Mouse (Mus musculus): ENCODE data around the gene A930017K11Rik. TPM values are rescaled to one million over a fixed set of nuclear protein-coding genes. Genes with fewer than 3 reads are reported as not detected.
A peak's percentile ranks its signal among the peaks of the same experiment; 100 is the strongest.

Gene A930017K11Rik
- polyA plus RNA-seq, 1 experiment from 2014 or later = not detected

DNA sequence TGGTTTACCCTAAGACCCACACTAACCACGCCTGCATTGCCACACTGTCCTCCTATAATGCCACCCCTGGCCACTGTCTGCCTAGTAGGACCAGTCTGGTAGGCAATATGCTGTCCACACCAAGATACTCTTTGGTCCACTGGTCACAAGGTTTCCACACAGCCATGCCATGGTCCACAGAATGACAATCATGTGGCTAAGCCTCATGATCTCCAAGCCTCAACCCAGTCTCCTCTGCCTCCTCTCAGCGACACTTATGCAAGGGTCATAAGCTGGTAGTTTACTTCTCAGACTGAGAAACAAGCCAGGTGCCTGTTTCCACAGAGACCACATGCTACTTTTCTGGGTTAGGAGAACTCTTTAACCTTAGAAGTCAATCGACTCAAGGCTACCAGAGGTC, 30.5 kb upstream of the A930017K11Rik start:
- no peak overlapping the region for H3K4me3 ChIP-seq (ENCODE audit: low read depth, low read length)
- no peaks in the 10 kb centered on the region for H3K36me3 ChIP-seq (ENCODE audit: control insufficient read depth, insufficient read depth, low read length)
- no peak overlapping the region for H3K9ac ChIP-seq (ENCODE audit: low read depth, low read length)
- H3K4me1 ChIP-seq (ENCODE audit: control insufficient read depth, insufficient read depth, low read length) = peaks cover 16% of the 10 kb centered on the region
- ATAC-seq (ENCODE audit: low read depth) (no peak), DNase-seq (ENCODE audit: low spot score) (no peak)
- H3K27ac ChIP-seq (replicated peaks; ENCODE audit: low read depth, low read length) = no peak overlapping the region
- WGBS = 92% methylated on average over 3 of the region's 3 CpGs
- no peak overlapping the region for H3K4me2 ChIP-seq (ENCODE audit: low read depth, low read length)
- H3K9me3 ChIP-seq (ENCODE audit: control insufficient read depth, low read length) = no peaks in the 10 kb centered on the region
- H3K27me3 ChIP-seq (replicated peaks; ENCODE audit: control insufficient read depth, insufficient read depth, low read length) = no peaks in the 10 kb centered on the region

DNA sequence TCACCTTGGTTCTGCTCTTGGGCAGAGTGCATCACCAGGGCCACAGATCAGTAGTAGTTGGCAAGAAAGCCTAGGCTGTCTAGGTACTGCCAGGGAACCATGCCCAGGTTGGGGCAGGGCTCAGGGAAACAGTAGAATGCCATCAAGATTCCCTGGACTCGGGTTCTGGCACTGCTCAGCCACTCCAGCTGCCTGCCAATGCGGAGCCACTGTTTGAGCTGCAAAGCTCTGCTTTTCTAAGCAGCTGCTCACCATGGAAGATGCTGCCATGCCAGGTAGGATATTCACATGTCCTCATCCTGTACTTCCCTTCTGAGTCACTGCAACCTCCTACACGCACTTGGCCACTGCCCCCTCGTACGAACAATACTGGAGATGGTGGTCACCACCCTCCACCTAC, 28.5 kb upstream of the A930017K11Rik start:
- Histone ChIP-seq H3K9me3 (ENCODE audit: control insufficient read depth, low read length) (no peaks in the 10 kb centered on the region), H3K4me3 (ENCODE audit: low read depth, low read length) (no peak overlapping the region), H3K27me3 (replicated peaks; ENCODE audit: control insufficient read depth, insufficient read depth, low read length) (no peaks in the 10 kb centered on the region), H3K27ac (replicated peaks; ENCODE audit: low read depth, low read length) (no peak overlapping the region), H3K4me2 (ENCODE audit: low read depth, low read length) (no peak overlapping the region), H3K4me1 (ENCODE audit: control insufficient read depth, insufficient read depth, low read length) (peaks cover 16% of the 10 kb centered on the region), H3K36me3 (ENCODE audit: control insufficient read depth, insufficient read depth, low read length) (no peaks in the 10 kb centered on the region), H3K9ac (ENCODE audit: low read depth, low read length) (no peak overlapping the region)
- DNase-seq (ENCODE audit: low spot score) (no peak), ATAC-seq (ENCODE audit: low read depth) (no peak)
- 84% methylated on average over 5 of the region's 5 CpGs for WGBS

GRCm38 (mm10) chr17:25979829-25980738, 27.7 kb upstream of the A930017K11Rik start:
- ATAC-seq (ENCODE audit: low read depth) (peak; percentile 69; the same call in 1 of the 2 replicates), DNase-seq (ENCODE audit: low spot score) (peak; percentile 67)
- Histone ChIP-seq H3K27me3 (replicated peaks; ENCODE audit: control insufficient read depth, insufficient read depth, low read length) (no peaks in the 10 kb centered on the region), H3K4me1 (ENCODE audit: control insufficient read depth, insufficient read depth, low read length) (peaks cover 16% of the 10 kb centered on the region), H3K9me3 (ENCODE audit: control insufficient read depth, low read length) (no peaks in the 10 kb centered on the region), H3K27ac (replicated peaks; ENCODE audit: low read depth, low read length) (no peak overlapping the region), H3K36me3 (ENCODE audit: control insufficient read depth, insufficient read depth, low read length) (no peaks in the 10 kb centered on the region), H3K4me2 (ENCODE audit: low read depth, low read length) (no peak overlapping the region; the same call in 1 of the 2 replicates), H3K9ac (ENCODE audit: low read depth, low read length) (no peak overlapping the region), H3K4me3 (ENCODE audit: low read depth, low read length) (no peak overlapping the region)
- 91% methylated on average over 5 of the region's 5 CpGs for WGBS

DNA sequence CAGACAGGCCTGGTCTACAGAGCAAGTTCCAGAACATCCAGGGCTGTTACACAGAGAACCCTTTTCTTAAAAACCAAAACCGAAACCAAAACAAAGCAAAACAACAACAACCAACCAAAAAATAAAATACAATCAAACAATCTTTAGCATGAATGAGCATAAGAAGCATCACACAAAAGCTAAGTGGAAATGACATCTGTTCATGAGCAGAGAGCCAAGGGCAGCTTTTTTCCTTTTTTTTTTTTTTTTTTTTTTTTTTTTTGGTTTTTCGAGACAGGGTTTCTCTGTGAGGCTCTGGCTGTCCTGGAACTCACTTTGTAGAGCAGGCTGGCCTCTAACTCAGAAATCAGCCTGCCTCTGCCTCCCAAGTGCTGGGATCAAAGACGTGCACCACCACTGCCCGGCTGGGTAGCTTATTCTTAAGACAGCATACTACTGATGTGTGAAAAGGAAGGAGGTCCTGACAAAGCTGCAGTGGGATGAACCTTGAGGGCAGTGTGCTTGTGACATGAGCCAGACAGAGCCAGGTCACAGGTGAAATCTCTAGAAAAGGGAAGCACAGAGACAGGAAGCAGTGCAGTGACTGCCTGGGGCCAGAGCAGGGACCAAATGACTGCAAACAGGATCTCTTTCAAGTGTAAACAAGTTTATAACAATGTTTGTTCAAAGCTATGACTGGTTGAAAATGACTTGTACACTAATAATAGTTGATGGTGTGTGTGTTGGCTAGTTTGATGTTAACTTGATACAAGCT, 18.8 kb upstream of the A930017K11Rik start:
- no peaks in the 10 kb centered on the region for H3K9me3 ChIP-seq (ENCODE audit: control insufficient read depth, low read length)
- H3K36me3 ChIP-seq (ENCODE audit: control insufficient read depth, insufficient read depth, low read length) = no peaks in the 10 kb centered on the region
- H3K27me3 ChIP-seq (replicated peaks; ENCODE audit: control insufficient read depth, insufficient read depth, low read length) = no peaks in the 10 kb centered on the region
- no peaks in the 10 kb centered on the region for H3K4me1 ChIP-seq (ENCODE audit: control insufficient read depth, insufficient read depth, low read length)
- DNase-seq (ENCODE audit: low spot score) (no peak), ATAC-seq (ENCODE audit: low read depth) (no peak)
- H3K27ac ChIP-seq (replicated peaks; ENCODE audit: low read depth, low read length) = no peak overlapping the region
- no peak overlapping the region for H3K9ac ChIP-seq (ENCODE audit: low read depth, low read length)
- no peak overlapping the region for H3K4me3 ChIP-seq (ENCODE audit: low read depth, low read length)
- 87% methylated on average over 4 of the region's 4 CpGs for WGBS
- no peak overlapping the region for H3K4me2 ChIP-seq (ENCODE audit: low read depth, low read length)

DNA sequence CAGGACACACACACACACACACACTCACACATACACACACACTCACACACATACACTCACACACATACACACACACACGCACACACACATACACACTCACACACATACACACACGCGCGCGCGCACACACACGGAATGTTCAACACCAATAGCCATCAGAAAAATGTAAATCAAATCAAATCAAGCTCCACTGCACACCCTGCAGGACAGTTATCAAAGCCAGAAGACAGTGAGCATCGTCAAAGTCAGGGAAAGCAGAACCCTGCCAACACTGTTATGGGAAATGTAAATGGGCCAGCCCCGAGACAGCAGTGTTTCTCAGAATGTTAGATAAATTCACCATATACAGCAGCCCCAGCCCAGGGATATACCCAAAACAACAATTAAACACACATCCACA, 18.1 kb upstream of the A930017K11Rik start:
- Histone ChIP-seq H3K4me2 (ENCODE audit: low read depth, low read length) (no peak overlapping the region), H3K9ac (ENCODE audit: low read depth, low read length) (no peak overlapping the region), H3K36me3 (ENCODE audit: control insufficient read depth, insufficient read depth, low read length) (no peaks in the 10 kb centered on the region), H3K27ac (replicated peaks; ENCODE audit: low read depth, low read length) (no peak overlapping the region), H3K27me3 (replicated peaks; ENCODE audit: control insufficient read depth, insufficient read depth, low read length) (no peaks in the 10 kb centered on the region), H3K4me3 (ENCODE audit: low read depth, low read length) (no peak overlapping the region), H3K9me3 (ENCODE audit: control insufficient read depth, low read length) (no peaks in the 10 kb centered on the region), H3K4me1 (ENCODE audit: control insufficient read depth, insufficient read depth, low read length) (no peaks in the 10 kb centered on the region)
- DNase-seq (ENCODE audit: low spot score) = no peak
- 92% methylated on average over 9 of the region's 9 CpGs for WGBS
- ATAC-seq (ENCODE audit: low read depth) = no peak

GRCm38 (mm10) chr17:25968176-25968575, 15.8 kb upstream of the A930017K11Rik start:
- Histone ChIP-seq H3K36me3 (ENCODE audit: control insufficient read depth, insufficient read depth, low read length) (peaks cover 15% of the 10 kb centered on the region), H3K27ac (replicated peaks; ENCODE audit: low read depth, low read length) (no peak overlapping the region), H3K4me3 (ENCODE audit: low read depth, low read length) (no peak overlapping the region), H3K27me3 (replicated peaks; ENCODE audit: control insufficient read depth, insufficient read depth, low read length) (no peaks in the 10 kb centered on the region), H3K4me1 (ENCODE audit: control insufficient read depth, insufficient read depth, low read length) (no peaks in the 10 kb centered on the region), H3K4me2 (ENCODE audit: low read depth, low read length) (no peak overlapping the region), H3K9me3 (ENCODE audit: control insufficient read depth, low read length) (no peaks in the 10 kb centered on the region), H3K9ac (ENCODE audit: low read depth, low read length) (no peak overlapping the region)
- WGBS = 63% methylated on average over 1 of the region's 1 CpGs
- no peak for ATAC-seq (ENCODE audit: low read depth)
- no peak for DNase-seq (ENCODE audit: low spot score)

DNA sequence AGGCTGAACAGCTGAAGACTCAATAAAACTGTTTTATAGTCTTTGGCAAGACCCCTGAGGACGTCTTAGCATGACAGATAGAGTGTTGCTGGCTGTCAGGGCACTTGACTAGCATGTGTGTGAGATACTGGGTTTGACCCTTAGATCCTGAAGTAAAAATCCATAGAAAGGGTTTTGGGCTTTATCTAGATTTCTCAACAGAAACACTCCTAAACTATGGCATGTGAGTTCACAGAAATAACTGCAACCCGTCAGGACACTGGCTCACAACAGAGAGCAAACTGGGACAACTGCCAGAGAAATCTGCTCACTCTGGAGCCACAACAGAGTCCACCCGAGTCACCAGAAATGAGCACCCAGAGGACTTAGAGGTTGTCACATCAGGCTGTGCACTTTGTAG, 15.3 kb upstream of the A930017K11Rik start:
- no peak overlapping the region for H3K4me3 ChIP-seq (ENCODE audit: low read depth, low read length)
- H3K27me3 ChIP-seq (replicated peaks; ENCODE audit: control insufficient read depth, insufficient read depth, low read length) = no peaks in the 10 kb centered on the region
- no peak for ATAC-seq (ENCODE audit: low read depth)
- no peaks in the 10 kb centered on the region for H3K9me3 ChIP-seq (ENCODE audit: control insufficient read depth, low read length)
- H3K9ac ChIP-seq (ENCODE audit: low read depth, low read length) = no peak overlapping the region
- WGBS = 61% methylated on average over 3 of the region's 3 CpGs
- H3K4me2 ChIP-seq (ENCODE audit: low read depth, low read length) = no peak overlapping the region
- no peak overlapping the region for H3K27ac ChIP-seq (replicated peaks; ENCODE audit: low read depth, low read length)
- H3K4me1 ChIP-seq (ENCODE audit: control insufficient read depth, insufficient read depth, low read length) = no peaks in the 10 kb centered on the region
- no peak for DNase-seq (ENCODE audit: low spot score)
- H3K36me3 ChIP-seq (ENCODE audit: control insufficient read depth, insufficient read depth, low read length) = peaks cover 18% of the 10 kb centered on the region

DNA sequence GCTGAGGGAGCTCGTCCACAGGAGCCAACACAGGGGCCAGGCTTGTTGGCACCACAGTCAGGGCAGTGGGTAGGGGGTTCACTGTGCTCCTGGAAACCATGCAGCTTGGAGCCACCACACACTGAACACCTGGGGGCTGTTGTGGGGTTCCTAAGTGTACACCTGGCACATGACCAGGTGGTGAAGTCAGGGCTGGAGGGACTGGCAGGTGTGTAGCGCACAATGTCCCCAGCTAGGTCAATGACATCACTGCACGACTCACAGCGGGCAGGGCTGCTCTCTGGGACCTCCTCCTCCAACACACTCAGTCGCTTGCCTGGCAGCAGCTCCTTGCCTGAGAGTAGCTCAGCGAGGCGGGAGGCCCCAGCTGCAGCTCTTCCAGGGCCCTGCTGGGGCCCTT, 11.9 kb upstream of the A930017K11Rik start:
- Histone ChIP-seq H3K9me3 (ENCODE audit: control insufficient read depth, low read length) (no peaks in the 10 kb centered on the region), H3K36me3 (ENCODE audit: control insufficient read depth, insufficient read depth, low read length) (peaks cover 44% of the 10 kb centered on the region), H3K4me1 (ENCODE audit: control insufficient read depth, insufficient read depth, low read length) (no peaks in the 10 kb centered on the region), H3K4me2 (ENCODE audit: low read depth, low read length) (no peak overlapping the region), H3K27ac (replicated peaks; ENCODE audit: low read depth, low read length) (no peak overlapping the region), H3K27me3 (replicated peaks; ENCODE audit: control insufficient read depth, insufficient read depth, low read length) (no peaks in the 10 kb centered on the region), H3K4me3 (ENCODE audit: low read depth, low read length) (no peak overlapping the region), H3K9ac (ENCODE audit: low read depth, low read length) (no peak overlapping the region)
- WGBS = 93% methylated on average over 7 of the region's 7 CpGs
- ATAC-seq (ENCODE audit: low read depth) (no peak), DNase-seq (ENCODE audit: low spot score) (no peak)
